Mouse (Mus musculus) cerebellum, postnatal 14 days (tissue): ENCODE measurements around the gene 1700003E16Rik.

ENCODE experiments used
- DNase-seq, 2 experiments: peaks; one replicate each; pipeline ENCODE4 v3.0.0; 2021; ENCODE audit warnings: mixed read lengths in 2 of 2

1700003E16Rik gene

GRCm38 (mm10) chr6:83156259-83156684 lies at the start of gene 1700003E16Rik, which contains the start of gene Wdr54:
Gene 1700003E16Rik, plus strand, starts transcription at chr6:83156404.
Gene Wdr54, minus strand, starts transcription at chr6:83156397.
- peak; percentile 86 for DNase-seq

- peak; percentile 75 to 93 for DNase-seq
Measured at GRCm38 (mm10) chr6:83107566-83108400, 48.4 kb upstream of the 1700003E16Rik start.

GRCm38 (mm10) chr6:83108762-83109668 lies 47.2 kb upstream of the 1700003E16Rik start, which contains the start of gene Mrpl53:
Gene Mrpl53, plus strand, starts transcription at chr6:83109040.
- DNase-seq: peak; percentile 88 to 89

DNA sequence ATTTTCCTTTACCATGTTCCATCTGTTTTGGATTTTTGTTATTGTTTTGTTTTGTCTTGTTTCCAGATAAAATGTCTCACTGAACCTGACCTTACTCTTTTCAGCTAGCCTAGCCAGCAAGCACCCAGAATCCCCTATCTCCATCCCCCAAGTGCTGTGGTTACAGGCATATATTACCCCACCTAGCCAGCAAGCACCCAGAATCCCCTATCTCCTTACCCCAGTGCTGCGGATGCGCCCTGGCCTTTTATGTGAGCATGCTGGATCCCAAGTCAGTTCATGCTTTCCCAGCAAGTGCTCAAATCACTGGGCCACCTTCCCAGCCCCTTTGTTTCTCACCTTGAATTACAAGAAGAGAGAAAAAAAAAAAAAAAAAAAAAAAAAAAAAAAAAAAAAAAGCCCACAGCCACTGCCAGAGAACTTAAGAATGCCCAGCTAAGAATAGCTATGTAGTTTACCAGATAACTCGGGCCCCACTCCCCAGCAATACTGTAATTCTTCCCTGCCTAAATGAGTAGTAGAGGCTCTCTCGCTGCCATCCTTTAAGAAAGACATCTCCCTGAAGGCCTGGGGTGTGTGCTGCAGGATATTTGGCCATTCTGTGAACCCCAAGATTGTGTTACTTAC lies 44.6 kb upstream of the 1700003E16Rik start:
- no peak for DNase-seq

GRCm38 (mm10) chr6:83115011-83115671 lies 41.1 kb upstream of the 1700003E16Rik start, which contains the start of gene Mogs:
Gene Mogs, plus strand, starts transcription at chr6:83115496.
- peak; percentile 94 to 95 for DNase-seq

GRCm38 (mm10) chr6:83115682-83116372 lies 40.4 kb upstream of the 1700003E16Rik start:
- peak in 1 of 2 experiments; percentile 46 for DNase-seq

DNA sequence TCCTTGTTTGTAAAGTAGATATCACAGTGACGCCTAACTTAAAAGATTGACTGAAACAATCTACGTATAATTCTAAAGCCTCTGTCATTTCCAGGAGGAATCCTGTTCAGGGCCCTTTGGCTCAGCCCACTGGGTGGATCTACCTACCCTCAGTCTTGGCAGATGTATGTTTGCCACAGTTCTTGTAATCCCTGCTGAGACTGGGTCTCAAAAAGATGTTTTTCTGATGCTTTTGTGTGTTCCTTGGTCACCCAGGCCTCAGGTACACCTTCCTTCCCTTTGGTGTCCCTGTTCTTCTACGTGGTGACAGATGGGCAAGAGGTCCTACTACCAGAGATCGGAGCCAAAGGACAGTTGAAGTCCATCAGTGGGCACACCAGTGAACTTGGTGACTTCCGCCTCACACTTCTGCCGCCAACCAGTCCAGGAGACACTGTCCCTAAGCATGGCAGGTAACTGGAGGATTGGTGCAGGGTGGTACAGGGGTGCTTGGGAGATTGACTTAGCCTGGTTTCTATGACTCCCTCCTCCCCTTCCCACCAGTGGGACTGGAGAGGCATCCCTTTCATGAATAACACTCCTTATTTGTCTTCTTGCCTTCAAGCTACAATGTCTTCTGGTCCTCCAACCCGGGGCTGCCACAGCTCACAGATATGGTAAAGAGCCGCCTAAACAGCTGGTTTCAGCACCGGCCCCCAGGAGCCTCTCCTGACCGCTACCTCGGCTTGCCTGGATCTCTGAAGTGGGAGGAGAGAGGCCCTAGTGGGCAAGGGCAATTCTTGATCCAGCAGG lies 39.6 kb upstream of the 1700003E16Rik start:
- no peak for DNase-seq

GRCm38 (mm10) chr6:83117165-83117438 lies 39.1 kb upstream of the 1700003E16Rik start:
- no peak for DNase-seq

DNA sequence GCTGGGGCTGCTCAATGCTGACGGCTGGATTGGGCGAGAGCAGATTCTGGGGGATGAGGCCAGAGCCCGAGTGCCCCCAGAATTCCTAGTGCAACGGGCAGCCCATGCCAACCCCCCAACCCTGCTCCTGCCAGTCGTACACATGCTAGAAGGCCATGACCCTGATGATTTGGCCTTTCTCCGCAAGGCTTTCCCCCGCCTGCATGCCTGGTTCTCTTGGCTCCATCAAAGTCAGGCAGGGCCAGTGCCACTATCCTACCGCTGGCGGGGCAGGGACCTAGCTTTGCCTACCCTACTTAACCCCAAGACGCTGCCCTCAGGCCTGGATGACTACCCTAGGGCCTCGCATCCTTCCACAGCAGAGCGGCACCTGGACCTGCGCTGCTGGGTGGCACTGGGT lies 38.6 kb upstream of the 1700003E16Rik start:
- DNase-seq: no peak

DNA sequence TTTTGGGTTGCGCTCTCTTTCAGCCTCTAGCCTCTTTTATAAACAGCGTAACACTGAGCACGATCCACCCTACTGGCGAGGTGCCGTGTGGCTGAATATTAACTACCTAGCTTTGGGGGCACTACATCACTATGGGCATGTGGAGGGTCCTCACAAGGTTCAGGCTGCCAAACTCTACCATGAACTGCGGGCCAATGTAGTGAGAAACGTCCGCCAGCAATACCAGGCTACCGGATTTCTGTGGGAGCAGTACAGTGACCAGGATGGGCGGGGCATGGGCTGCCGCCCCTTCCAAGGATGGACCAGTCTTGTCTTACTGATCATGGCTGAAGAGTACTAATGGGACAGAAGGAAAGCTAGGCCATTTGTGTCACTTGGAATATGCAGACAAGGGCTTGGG lies 37.8 kb upstream of the 1700003E16Rik start:
- DNase-seq: no peak

DNA sequence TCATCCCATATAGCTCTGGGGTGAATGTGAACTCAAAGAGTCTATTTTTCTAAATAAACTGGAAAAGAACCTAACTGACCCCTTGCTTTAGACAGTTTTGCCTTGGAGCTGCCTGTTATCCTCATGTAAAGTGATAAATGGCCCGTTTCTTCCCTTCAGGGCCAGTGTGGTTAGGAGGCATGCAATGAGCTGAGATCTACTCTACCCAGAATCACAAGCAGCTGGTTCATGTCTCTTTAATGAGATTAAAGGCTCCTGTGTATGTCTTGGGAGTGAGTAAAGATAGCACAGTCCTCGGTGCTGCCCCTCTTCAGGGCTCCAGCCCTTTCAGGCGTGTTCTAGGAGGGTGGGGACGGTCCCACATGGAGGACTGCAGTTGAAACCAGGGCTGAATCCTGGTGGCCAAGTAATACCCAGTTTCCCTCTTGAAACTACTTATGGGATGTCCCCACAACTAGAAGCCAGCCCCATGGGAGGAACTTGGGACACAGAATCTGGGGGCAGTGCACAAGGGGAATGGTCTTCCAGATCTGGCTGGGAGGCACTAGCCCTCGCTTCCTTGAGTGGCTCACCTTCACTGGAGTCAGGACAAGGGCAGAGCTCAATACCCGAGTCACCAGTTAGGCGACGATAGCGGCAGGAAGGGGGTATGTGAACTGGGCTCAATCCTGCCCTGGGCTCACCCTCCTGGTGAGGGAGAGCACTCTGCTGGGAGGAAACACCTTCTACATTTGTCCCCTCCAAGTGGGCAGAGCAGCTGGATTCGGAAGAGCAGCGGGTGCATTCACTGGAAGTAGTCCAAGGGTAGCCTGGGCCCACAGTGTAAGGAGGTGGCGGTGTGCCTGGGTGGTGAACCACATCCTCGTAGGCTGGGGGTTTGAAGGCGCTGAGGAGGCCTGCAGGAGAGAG lies 37.1 kb upstream of the 1700003E16Rik start:
- DNase-seq: no peak

DNA sequence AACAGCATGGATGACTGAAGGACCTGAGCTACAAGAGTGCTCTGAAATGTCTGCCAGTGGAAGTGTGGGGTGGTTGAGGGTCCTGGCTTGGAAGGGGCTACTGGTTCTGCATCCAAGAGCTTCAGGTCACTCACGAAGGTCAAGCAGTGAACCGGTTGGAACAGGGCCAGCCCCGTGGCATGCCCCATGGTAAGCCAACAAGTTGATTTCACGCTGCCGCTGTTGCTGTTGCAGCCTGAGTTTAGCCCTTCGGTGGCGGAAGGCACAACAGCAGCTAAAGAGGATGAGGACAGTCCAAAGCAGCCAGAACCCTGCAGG lies 36.5 kb upstream of the 1700003E16Rik start:
- peak in 1 of 2 experiments; percentile 58 for DNase-seq

- peak; percentile 92 to 94 for DNase-seq
Measured at GRCm38 (mm10) chr6:83120930-83121862, 35.0 kb upstream of the 1700003E16Rik start, which contains the start of gene Wbp1. Gene Wbp1, minus strand, starts transcription at chr6:83121559.

- peak in 1 of 2 experiments; percentile 66 for DNase-seq
Measured at GRCm38 (mm10) chr6:83121863-83122710, 34.1 kb upstream of the 1700003E16Rik start.

DNA sequence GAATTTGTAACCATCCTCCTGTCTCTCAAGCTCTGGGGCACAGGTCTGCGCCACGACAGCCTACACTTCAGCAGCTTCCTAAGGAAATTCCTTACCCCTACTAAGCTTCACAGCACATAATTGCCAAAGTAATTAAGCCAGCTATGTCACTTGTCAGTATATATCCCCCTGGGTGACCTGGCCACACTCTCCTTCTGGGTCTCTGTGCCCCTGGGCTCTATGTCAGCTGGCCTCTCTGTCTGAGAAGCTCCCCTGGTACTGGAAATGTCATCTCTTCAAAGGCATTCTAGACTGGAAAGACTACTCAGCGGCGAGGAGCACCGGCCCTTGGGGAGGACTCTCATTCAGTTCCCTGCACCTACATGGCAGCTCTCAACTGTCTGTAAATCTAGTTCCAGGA lies 33.2 kb upstream of the 1700003E16Rik start:
- no peak for DNase-seq

DNA sequence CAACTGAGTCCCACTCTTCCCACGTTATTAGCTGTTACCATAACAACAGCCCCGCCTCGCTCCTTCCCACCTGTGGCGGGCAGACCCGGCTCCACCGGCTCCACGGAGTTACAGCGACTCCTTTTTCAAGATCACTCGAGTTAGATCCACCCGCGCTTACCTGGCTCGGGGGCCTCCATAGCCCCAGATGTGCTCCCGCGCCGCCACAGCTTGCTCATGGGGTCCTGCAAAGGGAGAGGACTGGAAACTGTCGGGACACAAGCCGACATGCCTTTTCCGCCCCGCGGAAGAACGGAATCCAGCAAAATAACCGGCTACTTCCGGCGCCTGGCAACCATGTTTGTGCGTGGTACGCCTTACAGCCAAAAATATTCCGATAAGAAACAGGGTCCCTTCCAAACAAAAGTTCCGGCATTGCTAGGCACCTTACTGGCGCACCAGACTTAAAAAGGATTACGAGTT lies 31.3 kb upstream of the 1700003E16Rik start:
- peak; percentile 93 to 94 for DNase-seq

- DNase-seq: no peak
Measured at GRCm38 (mm10) chr6:83125331-83125730, 30.9 kb upstream of the 1700003E16Rik start, which contains the start of gene Ino80b. Gene Ino80b, minus strand, starts transcription at chr6:83125431.
